Mouse (Mus musculus): ENCODE measurements around the gene Ipmk. TPM values are rescaled to one million over a fixed set of nuclear protein-coding genes. Genes with fewer than 3 reads are reported as not detected.
A peak's percentile ranks its signal among the peaks of the same experiment; 100 is the strongest.

Gene Ipmk
- polyA plus RNA-seq, 1 experiment from 2014 or later = 32.4 TPM

GRCm38 (mm10) chr10:71409948-71410347, 62.4 kb downstream of the Ipmk start:
- ATAC-seq = no peak
- H3K4me2 ChIP-seq (replicated peaks; ENCODE audit: low read depth) = no peak overlapping the region
- no peak overlapping the region for H3K27ac ChIP-seq (ENCODE audit: low read depth, low read length)
- no peaks in the 10 kb centered on the region for H3K27me3 ChIP-seq (replicated peaks; ENCODE audit: control insufficient read depth, insufficient read depth, low read length)
- no peak overlapping the region for H3K9ac ChIP-seq (ENCODE audit: low read depth, low read length)
- H3K4me3 ChIP-seq (ENCODE audit: low read depth, low read length) = no peak overlapping the region
- H3K4me1 ChIP-seq (replicated peaks; ENCODE audit: control insufficient read depth, insufficient read depth, low read length) = no peaks in the 10 kb centered on the region
- TF ChIP-seq CTCF (IDR thresholded peaks at IDR 0.05; ENCODE audit: low read depth) = no peak
- 76% methylated on average over 5 of the region's 5 CpGs for WGBS
- no peaks in the 10 kb centered on the region for H3K9me3 ChIP-seq (ENCODE audit: control insufficient read depth)
- no peaks in the 10 kb centered on the region for H3K36me3 ChIP-seq (ENCODE audit: control insufficient read depth, insufficient read depth)

GRCm38 (mm10) chr10:71413401-71413800, 65.8 kb downstream of the Ipmk start:
- Histone ChIP-seq H3K4me3 (ENCODE audit: low read depth, low read length) (no peak overlapping the region), H3K4me2 (replicated peaks; ENCODE audit: low read depth) (no peak overlapping the region), H3K27ac (ENCODE audit: low read depth, low read length) (no peak overlapping the region), H3K9me3 (ENCODE audit: control insufficient read depth) (no peaks in the 10 kb centered on the region), H3K9ac (ENCODE audit: low read depth, low read length) (no peak overlapping the region), H3K4me1 (replicated peaks; ENCODE audit: control insufficient read depth, insufficient read depth, low read length) (no peaks in the 10 kb centered on the region), H3K27me3 (replicated peaks; ENCODE audit: control insufficient read depth, insufficient read depth, low read length) (no peaks in the 10 kb centered on the region), H3K36me3 (ENCODE audit: control insufficient read depth, insufficient read depth) (no peaks in the 10 kb centered on the region)
- ATAC-seq = no peak
- 80% methylated on average over 12 of the region's 12 CpGs for WGBS
- TF ChIP-seq CTCF (IDR thresholded peaks at IDR 0.05; ENCODE audit: low read depth) = no peak

- no peak overlapping the region for H3K4me3 ChIP-seq (ENCODE audit: low read depth, low read length)
- TF ChIP-seq CTCF (IDR thresholded peaks at IDR 0.05; ENCODE audit: low read depth) = no peak
- no peak for ATAC-seq
- no peak overlapping the region for H3K27ac ChIP-seq (ENCODE audit: low read depth, low read length)
- H3K4me1 ChIP-seq (replicated peaks; ENCODE audit: control insufficient read depth, insufficient read depth, low read length) = no peaks in the 10 kb centered on the region
- WGBS = 63% methylated on average over 5 of the region's 5 CpGs
- H3K9me3 ChIP-seq (ENCODE audit: control insufficient read depth) = no peaks in the 10 kb centered on the region
- no peak overlapping the region for H3K9ac ChIP-seq (ENCODE audit: low read depth, low read length)
- H3K27me3 ChIP-seq (replicated peaks; ENCODE audit: control insufficient read depth, insufficient read depth, low read length) = no peaks in the 10 kb centered on the region
- no peaks in the 10 kb centered on the region for H3K36me3 ChIP-seq (ENCODE audit: control insufficient read depth, insufficient read depth)
- no peak overlapping the region for H3K4me2 ChIP-seq (replicated peaks; ENCODE audit: low read depth)
These were observed 74.0 kb downstream of the Ipmk start for GRCm38 (mm10) chr10:71421531-71421930.

- peak; percentile 84 for TF ChIP-seq CTCF (IDR thresholded peaks at IDR 0.05; ENCODE audit: low read depth)
These were observed 74.8 kb downstream of the Ipmk start for GRCm38 (mm10) chr10:71422047-71423037.

GRCm38 (mm10) chr10:71426740-71427139, 79.2 kb downstream of the Ipmk start:
- Histone ChIP-seq H3K4me1 (replicated peaks; ENCODE audit: control insufficient read depth, insufficient read depth, low read length) (no peaks in the 10 kb centered on the region), H3K4me3 (ENCODE audit: low read depth, low read length) (no peak overlapping the region), H3K9me3 (ENCODE audit: control insufficient read depth) (0 out of 2 replicates have a peak, but pooled peaks cover 4% of the 10 kb centered on the region), H3K9ac (ENCODE audit: low read depth, low read length) (no peak overlapping the region), H3K36me3 (ENCODE audit: control insufficient read depth, insufficient read depth) (no peaks in the 10 kb centered on the region), H3K27ac (ENCODE audit: low read depth, low read length) (no peak overlapping the region), H3K4me2 (replicated peaks; ENCODE audit: low read depth) (no peak overlapping the region), H3K27me3 (replicated peaks; ENCODE audit: control insufficient read depth, insufficient read depth, low read length) (no peaks in the 10 kb centered on the region)
- no peak for ATAC-seq
- no peak for TF ChIP-seq CTCF (IDR thresholded peaks at IDR 0.05; ENCODE audit: low read depth)
- 70% methylated on average over 6 of the region's 6 CpGs for WGBS

More at GRCm38 (mm10) chr10:71422047-71423037, 74.8 kb downstream of the Ipmk start:
- Histone ChIP-seq H3K4me1 (replicated peaks; ENCODE audit: control insufficient read depth, insufficient read depth, low read length) (no peaks in the 10 kb centered on the region), H3K4me3 (ENCODE audit: low read depth, low read length) (no peak overlapping the region), H3K36me3 (ENCODE audit: control insufficient read depth, insufficient read depth) (no peaks in the 10 kb centered on the region), H3K27me3 (replicated peaks; ENCODE audit: control insufficient read depth, insufficient read depth, low read length) (no peaks in the 10 kb centered on the region), H3K4me2 (replicated peaks; ENCODE audit: low read depth) (no peak overlapping the region), H3K9me3 (ENCODE audit: control insufficient read depth) (no peaks in the 10 kb centered on the region), H3K9ac (ENCODE audit: low read depth, low read length) (no peak overlapping the region), H3K27ac (ENCODE audit: low read depth, low read length) (no peak overlapping the region)
- ATAC-seq = no peak
- WGBS = 40% methylated on average over 14 of the region's 14 CpGs

- Histone ChIP-seq H3K4me2 (replicated peaks; ENCODE audit: low read depth) (no peak overlapping the region), H3K4me1 (replicated peaks; ENCODE audit: control insufficient read depth, insufficient read depth, low read length) (no peaks in the 10 kb centered on the region), H3K27me3 (replicated peaks; ENCODE audit: control insufficient read depth, insufficient read depth, low read length) (no peaks in the 10 kb centered on the region), H3K27ac (ENCODE audit: low read depth, low read length) (no peak overlapping the region), H3K9ac (ENCODE audit: low read depth, low read length) (no peak overlapping the region), H3K36me3 (ENCODE audit: control insufficient read depth, insufficient read depth) (no peaks in the 10 kb centered on the region), H3K9me3 (ENCODE audit: control insufficient read depth) (0 out of 2 replicates have a peak, but pooled peaks cover 4% of the 10 kb centered on the region), H3K4me3 (ENCODE audit: low read depth, low read length) (no peak overlapping the region)
- WGBS = 65% methylated on average over 10 of the region's 10 CpGs
- TF ChIP-seq CTCF (IDR thresholded peaks at IDR 0.05; ENCODE audit: low read depth) = no peak
- ATAC-seq = no peak
These were observed 79.8 kb downstream of the Ipmk start for GRCm38 (mm10) chr10:71427381-71427780.

All from intestine, postnatal 0 days (tissue).